Mouse (Mus musculus): Measurements from ENCODE around the gene Slco2b1. TPM values are rescaled to one million over a fixed set of nuclear protein-coding genes. Genes with fewer than 3 reads are reported as not detected.

Gene Slco2b1
- polyA plus RNA-seq, 1 experiment from 2014 or later: 4.3 TPM

DNA sequence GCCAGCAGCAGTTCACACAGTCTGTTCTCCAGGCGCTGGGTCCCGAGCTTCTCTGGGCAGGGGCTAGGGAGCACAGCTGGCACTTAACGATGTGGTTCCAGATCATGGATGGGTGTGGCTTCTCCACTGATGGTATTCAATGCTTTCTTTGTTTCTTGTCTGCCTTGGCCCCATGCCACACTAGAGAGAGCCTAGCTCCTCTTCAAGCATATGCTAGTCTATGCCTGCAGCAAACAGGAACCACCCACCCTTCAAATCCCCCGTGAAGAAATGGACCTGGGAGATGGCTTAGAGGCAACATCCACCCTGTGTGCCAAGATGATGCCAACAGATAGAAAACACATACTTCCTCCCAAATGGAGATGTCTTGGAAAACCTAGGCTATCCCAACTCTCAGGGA lies 27.1 kb downstream of the Slco2b1 start:
- WGBS: 57% methylated on average over 4 of the region's 4 CpGs
- Histone ChIP-seq H3K4me2 (ENCODE audit: low read length) (no peak overlapping the region), H3K4me1 (replicated peaks; ENCODE audit: insufficient read depth, low read length) (no peaks in the 10 kb centered on the region), H3K36me3 (ENCODE audit: insufficient read depth, low read length) (no peaks in the 10 kb centered on the region), H3K4me3 (replicated peaks; ENCODE audit: low read depth, low read length) (no peak overlapping the region), H3K27me3 (ENCODE audit: insufficient read depth, low read length) (no peaks in the 10 kb centered on the region), H3K9ac (ENCODE audit: low read depth, low read length) (no peak overlapping the region), H3K27ac (no peak overlapping the region), H3K9me3 (replicated peaks; ENCODE audit: low read length) (no peaks in the 10 kb centered on the region)
- no peak for ATAC-seq (replicated peaks; ENCODE audit: low FRiP score, low read depth)
- no peak for TF ChIP-seq CTCF (IDR thresholded peaks at IDR 0.05; ENCODE audit: low read depth)
- DNase-seq (ENCODE audit: low spot score): no peak

DNA sequence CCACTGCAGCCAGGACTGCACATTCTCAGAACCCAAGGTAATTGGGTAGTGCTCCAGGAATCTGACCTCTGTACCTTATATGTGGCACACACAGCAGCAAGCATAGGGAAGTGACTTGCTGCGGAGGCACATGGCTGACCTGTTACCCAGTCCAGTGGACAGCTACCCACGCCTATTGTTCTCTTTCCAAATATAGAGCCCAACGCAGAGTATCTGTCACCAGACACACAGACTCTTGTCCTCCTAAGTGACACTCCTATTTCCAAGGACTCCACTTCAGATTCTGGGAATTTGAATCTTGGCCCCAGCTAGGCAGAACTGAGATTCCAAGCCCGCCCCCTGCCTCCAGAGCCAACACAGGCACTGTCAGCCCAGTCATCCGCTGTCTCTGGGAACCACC lies 30.4 kb downstream of the Slco2b1 start:
- Histone ChIP-seq H3K4me2 (ENCODE audit: low read length) (no peak overlapping the region), H3K4me3 (replicated peaks; ENCODE audit: low read depth, low read length) (no peak overlapping the region), H3K36me3 (ENCODE audit: insufficient read depth, low read length) (no peaks in the 10 kb centered on the region), H3K27ac (no peak overlapping the region), H3K9me3 (replicated peaks; ENCODE audit: low read length) (no peaks in the 10 kb centered on the region), H3K27me3 (ENCODE audit: insufficient read depth, low read length) (no peaks in the 10 kb centered on the region), H3K4me1 (replicated peaks; ENCODE audit: insufficient read depth, low read length) (no peaks in the 10 kb centered on the region), H3K9ac (ENCODE audit: low read depth, low read length) (no peak overlapping the region)
- DNase-seq (ENCODE audit: low spot score) (no peak), ATAC-seq (replicated peaks; ENCODE audit: low FRiP score, low read depth) (no peak)
- TF ChIP-seq CTCF (IDR thresholded peaks at IDR 0.05; ENCODE audit: low read depth): no peak
- WGBS: 74% methylated on average over 5 of the region's 5 CpGs

- H3K27me3 ChIP-seq (ENCODE audit: insufficient read depth, low read length): no peaks in the 10 kb centered on the region
- no peaks in the 10 kb centered on the region for H3K36me3 ChIP-seq (ENCODE audit: insufficient read depth, low read length)
- H3K4me1 ChIP-seq (replicated peaks; ENCODE audit: insufficient read depth, low read length): no peaks in the 10 kb centered on the region
- no peak for DNase-seq (ENCODE audit: low spot score)
- H3K27ac ChIP-seq: no peak overlapping the region
- no peak for TF ChIP-seq CTCF (IDR thresholded peaks at IDR 0.05; ENCODE audit: low read depth)
- no peaks in the 10 kb centered on the region for H3K9me3 ChIP-seq (replicated peaks; ENCODE audit: low read length)
- no peak overlapping the region for H3K4me2 ChIP-seq (ENCODE audit: low read length)
- WGBS: 75% methylated on average over 3 of the region's 3 CpGs
- no peak overlapping the region for H3K9ac ChIP-seq (ENCODE audit: low read depth, low read length)
- no peak overlapping the region for H3K4me3 ChIP-seq (replicated peaks; ENCODE audit: low read depth, low read length)
- no peak for ATAC-seq (replicated peaks; ENCODE audit: low FRiP score, low read depth)
Measured at GRCm38 (mm10) chr7:99674890-99675289, 36.2 kb downstream of the Slco2b1 start.

DNA sequence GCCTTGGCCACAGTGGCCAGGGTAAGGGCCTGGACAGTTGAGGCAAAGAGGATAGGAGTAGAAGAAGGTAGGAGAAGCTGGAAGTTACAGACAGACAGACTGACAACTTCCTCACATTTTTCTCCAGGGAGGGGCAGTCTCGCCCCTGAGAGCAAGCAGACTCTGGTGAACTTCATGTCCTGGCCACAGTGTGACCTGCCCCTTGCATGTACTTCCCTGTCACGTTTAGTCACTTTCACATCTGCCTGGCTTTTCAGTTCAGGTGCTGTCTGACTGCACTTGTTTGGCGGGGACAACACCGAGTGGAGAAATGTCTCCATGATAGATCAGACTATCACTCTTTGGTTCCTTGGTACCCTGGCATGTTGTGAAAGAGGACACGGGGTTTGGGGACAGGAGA lies 36.9 kb downstream of the Slco2b1 start:
- Histone ChIP-seq H3K4me1 (replicated peaks; ENCODE audit: insufficient read depth, low read length) (no peaks in the 10 kb centered on the region), H3K9me3 (replicated peaks; ENCODE audit: low read length) (no peaks in the 10 kb centered on the region), H3K36me3 (ENCODE audit: insufficient read depth, low read length) (no peaks in the 10 kb centered on the region), H3K4me3 (replicated peaks; ENCODE audit: low read depth, low read length) (no peak overlapping the region), H3K27me3 (ENCODE audit: insufficient read depth, low read length) (no peaks in the 10 kb centered on the region), H3K9ac (ENCODE audit: low read depth, low read length) (no peak overlapping the region), H3K27ac (no peak overlapping the region), H3K4me2 (ENCODE audit: low read length) (no peak overlapping the region)
- ATAC-seq (replicated peaks; ENCODE audit: low FRiP score, low read depth) (no peak), DNase-seq (ENCODE audit: low spot score) (no peak)
- no peak for TF ChIP-seq CTCF (IDR thresholded peaks at IDR 0.05; ENCODE audit: low read depth)
- WGBS: 85% methylated on average over 5 of the region's 5 CpGs

DNA sequence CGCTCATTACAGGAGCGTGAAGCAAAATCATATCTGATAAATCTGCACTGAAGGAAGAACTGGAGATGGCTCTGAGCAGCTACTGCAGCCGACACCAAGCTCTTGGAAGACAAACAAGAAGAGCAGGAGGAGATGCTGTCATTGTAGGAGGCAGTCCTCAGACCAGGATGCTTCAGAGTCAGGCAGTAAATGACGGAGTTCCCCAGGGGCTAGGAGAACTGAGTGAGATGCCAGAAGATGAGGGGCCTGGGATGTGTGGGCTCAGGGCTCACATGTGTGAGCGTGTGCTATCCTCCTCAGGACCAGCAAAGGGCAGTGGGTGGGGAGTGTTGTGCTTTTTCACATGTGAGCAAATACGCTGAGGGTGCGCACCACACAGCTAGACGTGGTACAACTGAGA lies 38.0 kb downstream of the Slco2b1 start:
- ATAC-seq (replicated peaks; ENCODE audit: low FRiP score, low read depth) (no peak), DNase-seq (ENCODE audit: low spot score) (no peak)
- Histone ChIP-seq H3K9ac (ENCODE audit: low read depth, low read length) (no peak overlapping the region), H3K27ac (no peak overlapping the region), H3K27me3 (ENCODE audit: insufficient read depth, low read length) (no peaks in the 10 kb centered on the region), H3K4me3 (replicated peaks; ENCODE audit: low read depth, low read length) (no peak overlapping the region), H3K9me3 (replicated peaks; ENCODE audit: low read length) (no peaks in the 10 kb centered on the region), H3K4me2 (ENCODE audit: low read length) (no peak overlapping the region), H3K36me3 (ENCODE audit: insufficient read depth, low read length) (no peaks in the 10 kb centered on the region), H3K4me1 (replicated peaks; ENCODE audit: insufficient read depth, low read length) (no peaks in the 10 kb centered on the region)
- no peak for TF ChIP-seq CTCF (IDR thresholded peaks at IDR 0.05; ENCODE audit: low read depth)
- WGBS: 78% methylated on average over 8 of the region's 8 CpGs

DNA sequence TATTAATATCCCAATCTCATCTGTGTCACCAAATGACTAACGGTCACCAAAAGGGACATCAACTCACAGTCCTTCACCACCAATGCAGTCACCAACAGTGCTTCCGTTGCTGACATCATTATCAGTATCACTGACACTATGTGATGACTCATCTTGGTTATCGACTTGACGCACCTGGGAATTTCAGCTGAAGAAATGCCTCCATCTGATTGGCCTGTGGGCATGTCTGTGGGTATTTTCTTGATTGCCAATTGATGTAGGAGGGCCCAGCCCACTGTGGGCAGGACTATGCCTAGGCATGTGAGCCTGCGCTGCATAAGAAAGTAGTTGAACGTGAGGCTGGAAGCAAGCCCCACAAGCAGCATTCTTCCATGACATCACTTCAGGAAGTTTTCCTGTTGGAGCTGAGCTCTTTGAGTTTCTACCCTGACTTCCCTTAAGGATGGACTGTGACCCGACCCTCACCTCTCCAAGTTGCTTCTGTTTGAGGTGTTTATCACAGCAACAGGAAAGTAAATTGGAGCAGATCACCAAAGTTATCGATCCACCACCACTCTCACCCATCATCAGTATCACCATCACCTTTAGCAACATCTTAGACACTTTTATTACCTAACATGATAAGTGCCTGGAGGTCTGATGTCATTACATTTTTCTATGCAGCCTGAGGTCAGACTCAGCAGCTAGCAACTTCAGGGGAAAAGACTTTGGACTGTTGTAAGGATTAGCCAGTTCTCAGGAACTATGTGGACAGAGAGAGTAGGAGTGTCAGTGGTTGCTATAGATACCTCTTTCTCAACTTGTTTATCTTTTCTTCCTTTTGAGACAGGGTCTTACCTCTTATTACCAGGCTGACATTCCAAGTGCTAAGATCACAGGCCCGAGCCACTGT lies 39.4 kb downstream of the Slco2b1 start:
- no peak overlapping the region for H3K4me2 ChIP-seq (ENCODE audit: low read length)
- no peak for TF ChIP-seq CTCF (IDR thresholded peaks at IDR 0.05; ENCODE audit: low read depth)
- H3K4me3 ChIP-seq (replicated peaks; ENCODE audit: low read depth, low read length): no peak overlapping the region
- no peak for ATAC-seq (replicated peaks; ENCODE audit: low FRiP score, low read depth)
- no peak overlapping the region for H3K27ac ChIP-seq
- H3K9ac ChIP-seq (ENCODE audit: low read depth, low read length): no peak overlapping the region
- H3K4me1 ChIP-seq (replicated peaks; ENCODE audit: insufficient read depth, low read length): no peaks in the 10 kb centered on the region
- H3K9me3 ChIP-seq (replicated peaks; ENCODE audit: low read length): no peaks in the 10 kb centered on the region
- H3K36me3 ChIP-seq (ENCODE audit: insufficient read depth, low read length): no peaks in the 10 kb centered on the region
- H3K27me3 ChIP-seq (ENCODE audit: insufficient read depth, low read length): no peaks in the 10 kb centered on the region
- WGBS: 72% methylated on average over 9 of the region's 9 CpGs
- DNase-seq (ENCODE audit: low spot score): no peak
